Mouse (Mus musculus) heart, postnatal 0 days (tissue): ENCODE measurements at regions not wholly inside any gene's neighbourhood (a gene's known extent, or its start where the extent isn't known, plus 50 kb on each side); places are given as distances from the start of the nearest gene placed in this dataset.

Source experiments
- CTCF ChIP-seq: IDR thresholded peaks from 2 replicates; pipeline ENCODE4 v1.5.1; 2016; ENCODE audit warnings: antibody characterized with exemption, control low read depth, low read depth
- EP300 ChIP-seq: IDR thresholded peaks from 2 replicates; pipeline ENCODE4 v1.6.1; 2016; ENCODE audit warnings: antibody characterized with exemption, low read depth

DNA sequence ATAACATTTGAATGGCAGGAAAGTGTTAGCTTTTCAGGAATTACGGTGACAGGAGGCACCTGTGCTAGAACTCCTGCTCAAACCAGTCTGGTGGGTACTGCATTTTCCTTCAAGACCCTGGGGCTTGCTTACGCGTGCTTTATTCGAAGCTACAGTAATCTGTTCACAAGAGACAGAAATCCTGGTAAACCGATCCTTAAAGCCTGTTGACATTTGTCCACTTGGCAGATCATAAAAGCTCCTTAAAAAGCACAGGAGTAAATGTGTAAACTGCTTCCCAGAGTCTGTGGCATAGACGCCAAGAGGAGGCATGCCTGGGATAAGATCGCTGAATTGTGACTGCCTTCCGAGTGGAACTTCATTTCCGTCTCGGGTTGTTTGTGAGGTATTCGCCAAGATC lies 130.5 kb downstream of the Rpl36a-ps1 start:
- no peak for TF ChIP-seq CTCF
- TF ChIP-seq EP300: no peak
